Mouse (Mus musculus): ENCODE results near the gene Slc35f2. TPM values are rescaled to one million over a fixed set of nuclear protein-coding genes. Genes with fewer than 3 reads are reported as not detected.

The Slc35f2 gene
- total RNA-seq, 1 experiment, result 61.1 TPM

GRCm38 (mm10) chr9:53818760-53819159 is 47.4 kb downstream of the Slc35f2 start:
- no peaks in the 10 kb centered on the region for H3K9me3 ChIP-seq (ENCODE audit: control insufficient read depth, insufficient read depth, low read depth, low read length)
- in situ Hi-C loops (cut with MboI; ENCODE audit: low sequenced_read_pairs in 2 of 2, unreplicated experiment in 2 of 2), result no loop called here
- peaks cover 7% of the 10 kb centered on the region for H3K36me3 ChIP-seq (ENCODE audit: control insufficient read depth, insufficient read depth, low read length, poor library complexity, severe bottlenecking)
- no peak overlapping the region for H3K9ac ChIP-seq (ENCODE audit: insufficient read depth, low read depth, low read length, poor library complexity, severe bottlenecking)
- TF ChIP-seq CHD2 (IDR thresholded peaks at IDR 0.05; ENCODE audit: low read depth, low read length) (no peak), ZNF384 (IDR thresholded peaks at IDR 0.05; ENCODE audit: low read depth, low read length) (no peak), HCFC1 (IDR thresholded peaks at IDR 0.05; ENCODE audit: borderline replicate concordance, insufficient read depth, low read length) (no peak), ZC3H11A (IDR thresholded peaks at IDR 0.05; ENCODE audit: borderline replicate concordance, low read depth, low read length) (peak; percentile 70)
- H3K4me3 ChIP-seq (ENCODE audit: insufficient read depth in 1 of 2, low read depth in 1 of 2, low read length in 2 of 2, poor library complexity in 1 of 2, severe bottlenecking in 1 of 2), result no peak overlapping the region
- DNase-seq (ENCODE audit: low read depth, low spot score), result peak; percentile 81
- no peaks in the 10 kb centered on the region for H3K4me1 ChIP-seq (ENCODE audit: control insufficient read depth in 2 of 2, insufficient read depth in 2 of 2, low read length in 2 of 2, poor library complexity in 1 of 2)
- no peak overlapping the region for H3K27ac ChIP-seq (ENCODE audit: insufficient read depth, low read depth, low read length, poor library complexity, severe bottlenecking)

GRCm38 (mm10) chr9:53825318-53825717 is 54.0 kb downstream of the Slc35f2 start:
- Histone ChIP-seq H3K4me1 (ENCODE audit: control insufficient read depth in 2 of 2, insufficient read depth in 2 of 2, low read length in 2 of 2, poor library complexity in 1 of 2) (no peaks in the 10 kb centered on the region), H3K27ac (ENCODE audit: insufficient read depth, low read depth, low read length, poor library complexity, severe bottlenecking) (no peak overlapping the region), H3K36me3 (ENCODE audit: control insufficient read depth, insufficient read depth, low read length, poor library complexity, severe bottlenecking) (no peaks in the 10 kb centered on the region), H3K9ac (ENCODE audit: insufficient read depth, low read depth, low read length, poor library complexity, severe bottlenecking) (no peak overlapping the region), H3K9me3 (ENCODE audit: control insufficient read depth, insufficient read depth, low read depth, low read length) (no peaks in the 10 kb centered on the region), H3K4me3 (ENCODE audit: insufficient read depth in 1 of 2, low read depth in 1 of 2, low read length in 2 of 2, poor library complexity in 1 of 2, severe bottlenecking in 1 of 2) (no peak overlapping the region)
- DNase-seq (ENCODE audit: low read depth, low spot score), result peak; percentile 76
- TF ChIP-seq CHD2 (IDR thresholded peaks at IDR 0.05; ENCODE audit: low read depth, low read length) (no peak), ZNF384 (IDR thresholded peaks at IDR 0.05; ENCODE audit: low read depth, low read length) (no peak), HCFC1 (IDR thresholded peaks at IDR 0.05; ENCODE audit: borderline replicate concordance, insufficient read depth, low read length) (no peak), ZC3H11A (IDR thresholded peaks at IDR 0.05; ENCODE audit: borderline replicate concordance, low read depth, low read length) (no peak; the same call in 1 of the 2 replicates), MAFK (IDR thresholded peaks at IDR 0.05; ENCODE audit: insufficient read depth, low read depth, low read length) (no peak)
- in situ Hi-C loops (cut with MboI; ENCODE audit: low sequenced_read_pairs in 2 of 2, unreplicated experiment in 2 of 2), result loop anchor here in 1 of 2 experiments (10.0 kb wide), 1 partner anchor 71 kb away; no protein-coding TSS in a partner anchor

GRCm38 (mm10) chr9:53829081-53829865 is 57.9 kb downstream of the Slc35f2 start:
- Histone ChIP-seq H3K27ac (ENCODE audit: insufficient read depth, low read depth, low read length, poor library complexity, severe bottlenecking) (no peak overlapping the region), H3K4me3 (ENCODE audit: insufficient read depth in 1 of 2, low read depth in 1 of 2, low read length in 2 of 2, poor library complexity in 1 of 2, severe bottlenecking in 1 of 2) (peak overlapping the region; percentile 22 to 56), H3K4me1 (ENCODE audit: control insufficient read depth in 2 of 2, insufficient read depth in 2 of 2, low read length in 2 of 2, poor library complexity in 1 of 2) (no peaks in the 10 kb centered on the region), H3K36me3 (ENCODE audit: control insufficient read depth, insufficient read depth, low read length, poor library complexity, severe bottlenecking) (no peaks in the 10 kb centered on the region), H3K9ac (ENCODE audit: insufficient read depth, low read depth, low read length, poor library complexity, severe bottlenecking) (peak overlapping the region; percentile 30; the same call in 1 of the 2 replicates), H3K9me3 (ENCODE audit: control insufficient read depth, insufficient read depth, low read depth, low read length) (no peaks in the 10 kb centered on the region)
- peak; percentile 52 for DNase-seq (ENCODE audit: low read depth, low spot score)
- TF ChIP-seq HCFC1 (IDR thresholded peaks at IDR 0.05; ENCODE audit: borderline replicate concordance, insufficient read depth, low read length) (no peak), ZC3H11A (IDR thresholded peaks at IDR 0.05; ENCODE audit: borderline replicate concordance, low read depth, low read length) (no peak), CHD2 (IDR thresholded peaks at IDR 0.05; ENCODE audit: low read depth, low read length) (no peak), MAFK (IDR thresholded peaks at IDR 0.05; ENCODE audit: insufficient read depth, low read depth, low read length) (no peak), ZNF384 (IDR thresholded peaks at IDR 0.05; ENCODE audit: low read depth, low read length) (no peak)
- in situ Hi-C loops (cut with MboI; ENCODE audit: low sequenced_read_pairs in 2 of 2, unreplicated experiment in 2 of 2), result loop anchor here in 1 of 2 experiments (10.0 kb wide), 1 partner anchor 74 kb away; no protein-coding TSS in a partner anchor

- no peak for TF ChIP-seq ZC3H11A (IDR thresholded peaks at IDR 0.05; ENCODE audit: borderline replicate concordance, low read depth, low read length)
- no peak for TF ChIP-seq HCFC1 (IDR thresholded peaks at IDR 0.05; ENCODE audit: borderline replicate concordance, insufficient read depth, low read length)
- no peak for TF ChIP-seq MAFK (IDR thresholded peaks at IDR 0.05; ENCODE audit: insufficient read depth, low read depth, low read length)
- no peak for TF ChIP-seq CHD2 (IDR thresholded peaks at IDR 0.05; ENCODE audit: low read depth, low read length)
- TF ChIP-seq ZNF384 (IDR thresholded peaks at IDR 0.05; ENCODE audit: low read depth, low read length), result no peak
- DNase-seq (ENCODE audit: low read depth, low spot score), result no peak
- no peaks in the 10 kb centered on the region for H3K36me3 ChIP-seq (ENCODE audit: control insufficient read depth, insufficient read depth, low read length, poor library complexity, severe bottlenecking)
- peak overlapping the region in 1 of 2 experiments; percentile 56; a peak in 3 of 4 replicates for H3K4me3 ChIP-seq (ENCODE audit: insufficient read depth in 1 of 2, low read depth in 1 of 2, low read length in 2 of 2, poor library complexity in 1 of 2, severe bottlenecking in 1 of 2)
- H3K9me3 ChIP-seq (ENCODE audit: control insufficient read depth, insufficient read depth, low read depth, low read length), result no peaks in the 10 kb centered on the region
- H3K27ac ChIP-seq (ENCODE audit: insufficient read depth, low read depth, low read length, poor library complexity, severe bottlenecking), result no peak overlapping the region
- H3K9ac ChIP-seq (ENCODE audit: insufficient read depth, low read depth, low read length, poor library complexity, severe bottlenecking), result peak overlapping the region; percentile 30; the same call in 1 of the 2 replicates
- no peaks in the 10 kb centered on the region for H3K4me1 ChIP-seq (ENCODE audit: control insufficient read depth in 2 of 2, insufficient read depth in 2 of 2, low read length in 2 of 2, poor library complexity in 1 of 2)
- in situ Hi-C loops (cut with MboI; ENCODE audit: low sequenced_read_pairs in 2 of 2, unreplicated experiment in 2 of 2), result loop anchor here in 1 of 2 experiments (10.0 kb wide), 1 partner anchor 75 kb away; no protein-coding TSS in a partner anchor
These were observed 58.5 kb downstream of the Slc35f2 start for GRCm38 (mm10) chr9:53829866-53830209.

All from ES-E14 (cell line).